Mouse (Mus musculus): ENCODE measurements around the gene Olfr1441.

Gene Olfr1441

GRCm38 (mm10) chr19:12463722-12464035 lies 46.4 kb downstream of the Olfr1441 start:
- DNase-seq = peak; percentile 14

DNA sequence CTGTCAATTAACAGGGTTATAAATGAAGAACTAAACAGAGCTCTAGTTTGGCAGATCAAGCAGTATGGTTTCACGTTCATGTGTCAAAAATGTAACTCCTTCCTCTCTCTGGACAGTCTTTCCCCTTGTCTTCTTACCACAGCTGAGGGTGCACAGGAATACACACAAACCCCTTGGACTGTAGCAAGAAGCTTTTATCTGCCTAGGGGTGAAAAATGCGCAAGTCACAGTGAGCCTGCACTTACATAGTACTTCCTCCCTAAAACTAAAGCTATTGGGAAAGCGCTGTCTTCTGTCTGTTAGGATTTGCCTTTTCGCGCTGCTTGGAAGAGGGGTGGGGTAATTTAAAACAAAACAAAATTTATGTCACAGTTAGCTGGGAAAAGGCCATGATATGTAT lies 46.9 kb downstream of the Olfr1441 start:
- no peak for DNase-seq

GRCm38 (mm10) chr19:12464674-12465073 lies 47.4 kb downstream of the Olfr1441 start:
- no peak for DNase-seq

DNA sequence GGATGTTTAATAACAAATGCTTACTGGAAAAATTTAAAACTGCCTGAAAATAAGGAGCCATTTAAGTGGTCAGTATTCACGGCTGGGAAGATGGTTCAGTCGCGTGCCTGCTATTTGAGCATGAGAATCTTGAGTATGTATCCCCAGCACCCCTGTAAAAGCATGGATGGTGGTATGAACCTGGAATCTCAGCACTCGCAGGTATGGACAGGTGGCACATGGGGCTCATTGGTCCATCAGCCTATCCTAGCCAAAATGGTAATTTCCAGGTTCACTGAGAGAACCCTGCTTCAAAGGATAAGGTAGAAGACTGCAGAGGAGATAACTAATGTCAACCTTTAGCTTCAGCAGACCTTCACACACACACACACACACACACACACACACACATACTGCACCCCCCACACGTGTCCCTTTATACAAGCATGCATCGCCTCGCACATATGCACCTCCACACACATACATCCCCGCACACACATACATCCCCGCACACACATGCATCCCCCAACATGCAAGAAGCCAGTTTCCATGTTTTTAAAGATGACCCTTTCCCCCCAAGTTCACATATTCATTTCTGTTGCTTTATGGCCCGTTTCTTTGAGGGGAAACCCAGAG lies 48.4 kb downstream of the Olfr1441 start:
- DNase-seq = no peak

DNA sequence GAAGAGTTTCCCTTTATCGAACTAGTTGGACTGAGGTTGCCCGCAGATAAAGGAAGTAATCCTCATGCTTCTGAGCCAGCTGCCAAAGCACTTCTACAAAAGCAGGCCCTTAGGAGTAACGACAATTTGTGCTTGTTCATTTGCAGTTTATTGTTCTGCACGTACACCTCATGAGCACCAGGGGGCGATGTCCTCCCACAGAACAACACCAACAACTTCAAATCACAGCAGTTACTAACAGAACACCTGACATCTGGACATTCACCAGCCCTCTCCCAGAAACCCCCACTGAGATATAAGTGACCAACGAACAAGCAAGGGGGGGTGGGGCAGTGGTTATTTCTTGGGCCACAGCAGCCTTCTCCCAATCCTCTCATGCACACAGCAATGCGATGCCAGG lies 49.0 kb downstream of the Olfr1441 start:
- DNase-seq = peak; percentile 68

GRCm38 (mm10) chr19:12467436-12467835 lies 50.2 kb downstream of the Olfr1441 start:
- DNase-seq = peak; percentile 57

- DNase-seq = no peak
Observed at GRCm38 (mm10) chr19:12471866-12472265, 54.6 kb downstream of the Olfr1441 start.

DNA sequence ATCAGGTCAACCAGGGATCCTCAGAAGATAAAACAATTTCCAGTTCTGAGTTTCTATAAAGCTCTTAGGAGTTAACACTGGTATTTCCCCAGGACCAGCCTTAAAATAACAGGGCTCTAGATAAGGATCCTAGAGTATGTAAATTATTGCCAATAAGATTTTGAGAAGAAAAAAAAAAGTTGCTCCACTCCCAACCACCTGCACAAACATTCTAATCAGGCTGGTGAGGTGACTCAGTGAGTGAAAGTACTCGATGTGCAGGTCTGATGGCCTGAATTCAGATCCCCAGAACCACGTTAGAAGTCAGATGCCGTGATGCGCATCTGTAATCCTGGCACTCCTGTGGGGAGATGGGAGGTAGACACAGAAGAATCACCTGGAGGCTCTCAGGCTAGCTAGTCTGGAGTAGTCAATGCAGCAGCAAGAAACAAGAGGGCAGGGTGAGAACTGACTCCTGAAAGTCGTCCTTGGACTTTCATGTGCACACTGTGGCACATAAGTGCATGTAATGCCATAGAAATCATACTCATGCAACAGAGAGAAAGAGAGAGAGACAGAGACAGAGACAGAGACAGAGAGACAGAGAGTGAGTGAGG lies 55.2 kb downstream of the Olfr1441 start:
- DNase-seq = no peak
